Mouse (Mus musculus) erythroid progenitor cell, adult 5-6 weeks (primary cell): ENCODE results near the gene Dync1i2. TPM values are rescaled to one million over a fixed set of nuclear protein-coding genes. Genes with fewer than 3 reads are reported as not detected.

Experiments
- ATAC-seq: replicated peaks from 2 replicates; pipeline ENCODE4 v1.8.0; 2016; ENCODE audit warnings: moderate number of reproducible peaks, mild to moderate bottlenecking, moderate TSS enrichment, inconsistent platforms; ENCODE audit not compliant: poor library complexity, low FRiP score, severe bottlenecking
- total RNA-seq, 2 experiments: library from RNA; stranded (forward) in 1 of 2; stranded (reverse) in 1 of 2; fragments of 150-400 nt in 1 of 2; fragments of 186-747, 209-891 nt in 1 of 2; gene quantifications; 2 replicates each; pipeline versions ENCODE4 v1.2.3 to v1.2.4; 2015 to 2017; ENCODE audit warnings: low replicate concordance in 2 of 2

The Dync1i2 gene
- total RNA-seq, 2 experiments from 2014 or later, result 52.0 to 133 TPM

DNA sequence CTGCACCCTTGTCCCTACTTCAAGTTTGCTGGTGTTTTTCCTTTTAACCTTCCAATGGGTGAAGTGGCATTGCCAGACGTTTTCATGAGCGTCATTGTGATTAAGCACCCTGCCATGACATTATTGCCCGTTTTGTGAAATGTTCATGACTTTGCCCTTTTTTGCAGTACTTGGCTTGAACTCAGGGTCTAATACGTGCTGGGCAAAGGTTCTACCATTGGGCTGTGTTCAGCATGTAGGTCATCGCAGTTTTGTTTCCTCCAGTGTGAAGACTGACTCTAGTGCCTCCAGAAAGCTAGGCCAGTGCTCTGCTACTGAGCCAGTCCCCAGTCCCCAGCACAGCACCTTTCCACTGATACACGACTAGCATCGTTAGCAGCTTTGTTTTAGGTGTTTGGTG is 45.1 kb downstream of the Dync1i2 start:
- no peak for ATAC-seq

DNA sequence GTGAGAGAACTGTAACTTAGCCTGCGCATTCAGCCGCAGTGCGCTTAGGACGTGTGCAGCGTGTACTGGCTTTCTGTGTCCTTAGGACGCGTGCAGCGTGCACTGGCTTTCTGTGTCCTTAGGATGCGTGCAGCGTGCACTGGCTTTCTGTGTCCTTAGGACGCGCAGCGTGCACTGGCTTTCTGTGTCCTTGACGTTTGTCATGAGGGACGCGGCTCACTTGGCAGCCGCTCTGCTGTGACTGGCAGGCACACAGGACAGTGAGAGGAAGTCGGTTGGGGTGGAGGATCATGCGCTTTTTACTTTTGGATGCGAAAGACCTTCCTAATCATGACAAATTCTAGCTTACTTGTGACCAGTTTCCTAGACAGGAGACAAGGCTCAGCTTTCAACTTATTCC is 53.1 kb downstream of the Dync1i2 start:
- no peak for ATAC-seq

DNA sequence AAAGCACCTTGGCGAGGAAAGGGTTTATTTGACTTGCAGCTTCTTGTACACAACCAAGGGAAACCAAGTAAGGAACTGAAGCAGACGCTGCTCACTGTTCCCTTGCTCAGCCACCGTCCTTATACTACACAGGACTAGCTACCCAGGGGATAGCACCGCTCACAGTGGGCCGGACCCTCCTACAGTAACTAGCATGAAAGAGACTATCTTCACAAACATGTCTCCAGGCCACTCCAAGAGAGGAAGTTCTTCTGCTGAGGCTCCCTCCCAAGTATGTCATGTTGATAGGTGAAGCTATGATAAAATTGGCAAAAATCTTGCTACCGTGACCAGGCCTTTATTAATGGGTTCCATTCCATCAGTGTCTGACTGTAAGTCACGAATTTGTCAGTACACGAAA is 57.2 kb downstream of the Dync1i2 start:
- ATAC-seq, result no peak

DNA sequence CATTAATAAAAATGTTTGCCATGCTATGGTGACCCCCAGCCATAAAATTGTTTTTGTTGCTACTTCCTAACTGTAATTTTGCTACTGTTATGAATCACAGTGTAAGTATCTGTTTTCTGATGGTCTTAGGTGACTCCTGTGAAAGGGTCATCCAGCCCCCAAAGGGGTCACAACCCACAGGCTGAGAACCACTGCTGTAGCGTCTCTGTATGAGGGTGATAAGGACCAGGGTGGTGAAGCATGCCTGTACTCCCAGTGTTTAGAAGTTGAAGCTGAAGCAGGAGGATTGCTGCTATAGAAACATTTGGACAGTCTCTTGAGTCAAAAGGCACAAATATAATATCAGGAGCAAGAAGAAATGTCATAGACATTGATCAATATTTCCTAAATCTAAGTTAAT is 57.8 kb downstream of the Dync1i2 start:
- no peak for ATAC-seq

DNA sequence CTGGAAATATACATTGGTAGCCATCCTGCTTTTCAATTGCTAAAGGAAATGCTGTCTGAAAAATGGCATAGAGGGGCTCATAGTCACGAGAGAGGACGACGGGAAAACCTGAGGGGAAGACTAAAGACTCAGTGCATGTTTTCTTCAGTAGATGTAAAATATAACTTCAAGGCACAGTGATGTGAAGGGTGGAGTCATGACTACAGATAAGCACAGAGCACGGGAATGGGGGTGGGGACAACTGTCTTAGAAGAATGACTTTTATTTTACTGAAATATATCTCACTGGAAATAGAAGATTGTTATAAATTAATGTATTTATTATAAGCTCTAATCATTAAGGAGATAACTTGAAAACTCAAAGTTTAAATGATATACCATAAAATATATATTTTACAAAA is 58.6 kb downstream of the Dync1i2 start:
- peak; percentile 75 for ATAC-seq

DNA sequence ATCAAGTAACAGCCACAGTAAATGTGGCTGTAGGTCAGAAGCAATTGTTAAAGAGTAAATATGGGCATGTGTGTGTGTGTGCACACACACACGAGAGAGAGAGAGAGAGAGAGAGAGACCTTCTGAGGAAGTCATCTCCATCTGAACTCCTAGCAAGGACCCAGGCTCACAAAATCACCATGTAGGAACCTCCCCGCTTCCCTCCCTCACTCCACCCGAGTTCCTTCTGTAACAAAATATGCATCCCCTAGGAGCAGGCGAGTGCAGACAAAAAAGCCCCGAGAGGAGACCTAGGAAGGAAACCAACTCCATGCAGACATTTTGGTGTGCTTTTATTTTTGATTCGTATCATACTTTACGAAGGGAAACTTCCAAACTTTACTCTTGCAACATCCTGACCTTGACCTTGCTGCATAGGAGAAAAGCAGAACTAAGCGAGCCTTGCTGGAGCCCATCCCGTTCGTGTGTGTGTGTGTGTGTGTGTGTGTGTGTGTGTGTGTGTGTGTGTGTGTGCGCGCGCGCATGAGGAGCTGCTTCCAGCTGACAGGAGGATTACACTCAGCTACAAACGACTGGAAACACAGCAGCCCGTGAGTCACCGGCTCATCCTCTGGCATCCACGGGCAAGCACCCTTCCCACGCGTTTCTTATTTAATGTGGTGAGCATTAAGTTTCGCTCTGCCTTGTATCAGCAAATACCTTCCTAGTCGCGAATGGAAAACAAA is 62.6 kb downstream of the Dync1i2 start:
- ATAC-seq, result 0 out of 2 replicates have a peak, but pooled peaks have one; percentile 6

DNA sequence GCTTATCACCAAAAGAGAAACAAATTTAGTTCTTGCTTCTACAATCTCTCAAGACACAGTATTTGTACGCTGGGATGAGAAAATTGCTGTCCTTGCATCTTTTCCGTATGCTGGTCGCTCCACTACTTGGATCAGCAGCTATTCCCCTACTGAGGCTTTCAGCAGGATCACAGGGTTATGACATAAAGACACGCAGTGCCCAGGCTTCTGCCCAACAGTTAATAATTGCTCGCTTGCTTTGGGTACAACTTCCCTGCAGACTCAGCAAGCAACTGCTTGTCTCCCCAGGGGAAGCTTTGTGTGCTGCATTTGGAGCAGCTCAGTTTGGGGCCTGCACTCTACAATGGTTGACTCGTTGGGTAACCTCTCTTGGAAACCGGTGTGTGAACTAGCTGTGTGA is 64.2 kb downstream of the Dync1i2 start:
- ATAC-seq, result no peak

DNA sequence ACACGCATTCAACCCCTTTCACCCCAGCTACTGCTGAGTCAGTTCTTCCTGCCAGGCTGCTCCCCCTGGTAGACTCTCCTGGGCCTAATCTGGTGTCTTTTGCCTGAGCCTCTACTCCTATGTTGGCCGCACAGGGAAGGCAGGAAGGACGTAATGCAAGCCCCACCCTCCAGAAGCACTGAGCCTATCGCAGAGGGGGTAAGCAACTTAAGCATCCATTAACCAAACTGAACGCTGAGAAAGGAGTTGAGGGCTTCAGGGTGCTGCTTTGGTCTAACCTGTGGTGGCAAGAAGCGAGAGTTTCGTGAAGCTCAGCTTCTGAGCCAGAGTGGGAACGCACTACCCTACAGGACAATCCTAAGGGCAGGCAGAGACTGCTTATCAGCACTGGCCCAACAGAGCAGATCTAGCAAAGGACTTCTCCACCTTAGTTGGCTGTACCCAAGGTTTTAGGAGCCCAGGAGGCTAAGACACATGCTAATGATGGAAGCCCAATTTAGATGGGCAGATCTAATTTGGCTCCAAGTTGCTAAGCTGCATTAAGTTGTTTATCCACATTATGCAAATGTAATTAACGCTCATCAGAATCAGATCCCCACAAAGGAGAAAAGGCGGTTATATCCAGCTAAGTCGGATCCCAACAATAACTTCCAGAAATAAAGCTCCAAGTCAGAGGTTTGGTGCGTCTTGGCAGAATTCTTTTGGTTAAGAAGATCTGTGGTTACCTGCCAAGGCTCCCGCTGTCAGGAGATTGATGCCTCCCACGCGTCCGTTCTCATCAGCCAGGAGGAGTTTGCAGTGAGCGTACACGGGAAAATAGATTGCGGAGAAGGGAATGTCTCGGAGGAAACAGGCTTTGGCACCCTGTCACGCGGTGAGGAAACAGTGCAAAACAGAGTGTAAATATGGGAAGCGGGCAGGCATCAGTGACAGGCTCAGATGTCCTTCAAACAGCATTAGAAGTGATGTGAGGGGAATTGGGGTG is 67.6 kb downstream of the Dync1i2 start:
- no peak for ATAC-seq

DNA sequence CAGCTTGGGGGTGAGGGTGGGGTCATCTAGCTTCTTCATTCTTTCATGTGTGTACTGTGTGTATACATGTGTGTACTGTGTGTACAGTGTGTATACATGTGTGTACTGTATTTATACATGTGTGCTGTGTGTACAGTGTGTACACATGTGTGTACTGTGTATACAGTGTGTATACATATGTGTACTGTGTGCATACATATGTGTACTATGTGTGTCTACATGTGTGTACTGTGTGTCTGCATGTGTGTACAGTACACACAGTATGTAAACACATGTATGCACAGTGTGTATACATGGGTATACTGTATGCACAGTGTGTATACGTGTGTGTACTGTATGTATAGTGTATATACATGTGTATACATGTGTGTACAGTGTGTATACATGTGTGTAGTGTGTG is 70.5 kb downstream of the Dync1i2 start:
- ATAC-seq, result no peak

DNA sequence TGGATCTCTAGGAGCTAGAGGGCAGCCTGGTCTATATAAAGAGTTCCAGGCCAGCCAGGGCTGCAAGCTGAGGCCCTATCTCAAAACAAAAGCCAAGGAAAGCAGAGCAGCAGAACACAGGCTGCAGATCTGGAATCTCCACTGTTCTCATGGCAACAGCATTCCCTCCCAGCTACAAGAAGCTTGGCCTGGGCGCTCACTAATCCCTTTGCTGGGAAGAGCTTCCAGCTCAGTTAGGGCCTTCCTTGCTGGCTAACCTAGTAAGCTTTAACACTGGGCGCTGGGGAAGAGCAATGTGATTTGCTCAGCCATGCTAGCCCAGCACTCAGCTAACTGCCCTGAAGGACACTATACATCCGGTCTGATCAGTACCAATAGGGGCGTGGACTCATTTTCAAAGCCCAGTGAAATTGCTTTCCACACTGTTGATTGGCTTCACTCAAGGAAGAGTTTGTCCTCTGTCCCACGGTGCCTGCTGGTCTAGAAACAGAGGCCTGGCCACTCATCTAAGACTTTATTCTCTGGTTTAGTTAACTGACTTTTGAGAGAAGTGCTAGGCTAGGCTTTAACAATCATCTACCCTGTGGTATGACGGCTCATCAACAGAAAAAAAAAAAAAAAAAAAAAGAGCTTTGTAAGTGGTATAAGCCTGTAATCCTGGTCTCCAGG is 78.7 kb downstream of the Dync1i2 start:
- ATAC-seq, result no peak

DNA sequence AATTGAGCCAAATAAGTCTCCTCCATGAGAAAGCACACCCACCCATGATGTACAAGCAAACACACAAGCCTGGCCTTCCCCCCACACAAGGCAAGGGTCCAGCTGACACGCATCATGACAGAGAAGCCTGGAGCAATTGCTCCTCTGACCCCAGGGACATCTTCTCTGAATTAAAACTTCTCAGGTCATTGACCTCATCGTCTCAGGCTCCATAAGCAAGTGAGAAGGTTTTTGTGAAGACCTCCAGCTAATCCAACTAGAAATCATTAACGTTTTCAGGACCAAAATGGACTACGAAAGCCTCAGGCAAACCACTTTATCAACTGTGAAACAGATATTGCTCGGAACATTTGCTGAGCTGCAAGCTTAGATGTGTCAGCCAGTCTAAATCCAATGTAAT is 80.1 kb downstream of the Dync1i2 start:
- no peak for ATAC-seq

DNA sequence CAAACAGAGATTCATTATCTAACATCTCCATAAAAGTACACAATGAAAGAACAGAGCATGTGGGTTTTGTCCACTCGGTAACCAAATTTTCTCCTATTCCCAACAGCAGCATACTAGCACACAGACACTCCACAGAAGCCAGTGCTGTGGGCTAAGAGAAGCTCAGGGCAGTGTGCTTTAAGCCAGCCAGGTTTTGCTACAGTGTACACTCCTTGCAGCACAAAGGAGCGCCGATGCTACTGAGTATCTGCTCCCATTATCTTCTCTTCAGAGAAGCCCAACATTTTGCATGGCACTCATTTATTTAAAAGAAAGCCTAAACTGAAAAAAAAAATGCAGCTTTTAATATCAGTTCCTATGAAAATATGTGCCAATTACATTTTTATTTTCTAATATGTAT is 82.5 kb downstream of the Dync1i2 start:
- ATAC-seq, result no peak

DNA sequence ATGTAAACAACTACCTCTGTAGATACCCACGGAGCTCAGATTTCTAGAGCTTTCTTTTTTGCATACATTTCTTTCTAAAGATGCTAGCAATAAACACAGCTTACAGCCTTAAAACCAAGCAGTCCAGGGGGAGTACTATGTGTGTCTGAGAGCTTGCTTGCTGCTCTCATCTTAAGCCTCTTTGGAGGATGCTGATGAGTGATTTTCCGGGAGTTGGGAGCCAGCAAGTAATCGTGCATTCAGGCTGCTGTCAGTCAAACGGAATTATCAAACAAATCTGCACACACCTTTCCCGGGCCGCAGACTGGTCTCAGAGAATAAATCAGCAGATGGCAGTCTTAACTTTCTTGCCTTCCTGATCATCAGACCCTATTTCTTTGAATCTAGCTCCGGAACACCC is 83.0 kb downstream of the Dync1i2 start:
- ATAC-seq, result no peak

DNA sequence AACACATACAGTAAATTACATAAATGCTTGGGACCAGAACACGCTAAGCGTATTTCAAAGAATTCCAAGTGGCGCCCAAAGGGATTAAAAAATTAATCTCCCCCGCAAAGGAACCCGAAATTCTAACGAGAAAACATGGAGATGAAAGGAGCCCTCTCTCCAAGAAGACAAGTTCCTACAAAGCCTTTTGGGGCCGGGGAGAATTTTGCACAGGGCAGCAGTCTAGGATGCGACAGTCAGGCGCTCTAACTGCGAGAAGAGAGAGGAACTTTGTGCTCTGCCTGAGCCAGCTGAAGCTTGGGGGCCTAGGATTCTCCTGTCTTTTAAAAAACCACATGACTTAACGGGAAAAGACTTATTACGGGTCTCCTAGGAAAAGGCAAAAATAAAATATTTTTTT is 84.3 kb downstream of the Dync1i2 start:
- no peak for ATAC-seq

DNA sequence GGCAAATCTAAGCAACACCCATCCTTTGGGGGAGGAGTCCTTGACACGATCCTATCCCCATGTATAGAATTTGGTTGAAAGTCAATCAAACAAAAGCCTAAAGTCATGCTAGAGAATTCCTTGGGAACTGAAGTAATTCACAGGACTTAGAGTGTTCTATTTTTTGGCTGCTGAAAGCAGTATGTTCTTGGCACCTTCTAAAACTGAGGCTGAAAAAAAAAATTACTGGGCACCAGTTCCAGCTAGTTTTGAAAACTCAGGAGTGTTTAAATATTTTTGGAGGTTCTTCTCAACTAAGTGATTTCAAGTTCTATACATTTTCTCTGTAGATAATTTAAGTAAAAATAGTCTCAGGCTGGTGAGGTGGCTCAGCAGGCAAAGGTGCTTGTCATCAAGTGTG is 86.0 kb downstream of the Dync1i2 start:
- ATAC-seq, result no peak

DNA sequence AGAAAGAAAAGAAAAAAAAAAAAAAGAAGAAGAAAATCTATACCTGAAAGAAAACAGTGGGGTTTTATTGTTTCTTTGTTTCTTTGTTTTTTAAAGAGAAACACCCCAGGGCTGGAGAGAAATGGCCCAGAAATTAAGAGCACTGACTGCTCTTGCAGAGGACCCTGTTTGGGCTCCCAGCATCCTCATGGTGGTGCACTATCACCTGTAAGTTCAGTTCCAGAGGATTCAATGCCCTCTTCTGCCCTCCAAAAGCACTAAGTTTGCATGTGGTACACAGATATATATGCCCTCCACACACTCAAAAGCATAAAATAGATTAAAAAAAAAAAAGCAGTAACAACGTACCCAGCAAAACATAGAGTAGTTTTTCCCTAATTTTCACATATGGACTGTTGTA is 87.2 kb downstream of the Dync1i2 start:
- no peak for ATAC-seq

DNA sequence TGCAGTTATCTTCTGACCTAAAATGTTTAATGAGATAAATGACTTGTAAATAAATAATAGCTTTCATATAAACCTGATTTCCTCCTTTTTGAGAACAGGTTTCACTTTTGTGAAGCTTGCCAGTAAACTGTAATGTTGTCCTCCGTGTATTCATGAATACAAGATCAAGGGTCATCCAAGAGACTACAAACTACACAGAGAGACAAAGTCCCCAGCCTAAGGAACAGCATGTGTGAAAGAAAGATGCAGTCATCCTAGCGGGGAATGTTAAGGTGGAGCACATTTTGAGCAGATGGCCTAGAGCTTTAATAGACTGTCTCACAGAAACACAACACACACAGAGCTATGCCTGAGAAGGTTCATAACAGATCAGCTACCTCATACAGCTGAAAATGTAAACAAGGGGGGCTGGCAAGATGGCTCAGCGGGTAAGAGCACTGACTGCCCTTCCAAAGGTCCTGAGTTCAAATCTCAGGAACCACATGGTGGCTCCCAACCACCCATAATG is 90.7 kb downstream of the Dync1i2 start:
- no peak for ATAC-seq

DNA sequence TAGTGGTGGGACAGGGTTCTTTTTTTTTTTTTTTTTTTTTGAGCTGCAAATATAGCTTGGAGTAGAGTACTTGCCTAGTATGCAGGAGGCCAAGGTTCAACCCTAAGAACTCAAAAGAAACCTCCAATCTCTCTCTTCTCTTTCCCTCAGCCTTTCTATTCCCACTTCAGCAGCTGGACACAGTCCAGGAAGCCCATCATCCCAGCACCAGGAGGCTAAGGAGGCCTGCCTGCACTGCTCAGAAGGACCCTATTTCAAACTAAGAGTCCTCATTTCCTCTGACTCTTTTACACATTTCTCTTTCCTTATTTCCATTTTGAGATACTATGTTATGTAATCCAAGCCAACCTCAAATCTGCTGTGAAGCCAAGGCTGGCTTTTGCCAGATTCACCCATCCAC is 91.7 kb downstream of the Dync1i2 start:
- no peak for ATAC-seq

DNA sequence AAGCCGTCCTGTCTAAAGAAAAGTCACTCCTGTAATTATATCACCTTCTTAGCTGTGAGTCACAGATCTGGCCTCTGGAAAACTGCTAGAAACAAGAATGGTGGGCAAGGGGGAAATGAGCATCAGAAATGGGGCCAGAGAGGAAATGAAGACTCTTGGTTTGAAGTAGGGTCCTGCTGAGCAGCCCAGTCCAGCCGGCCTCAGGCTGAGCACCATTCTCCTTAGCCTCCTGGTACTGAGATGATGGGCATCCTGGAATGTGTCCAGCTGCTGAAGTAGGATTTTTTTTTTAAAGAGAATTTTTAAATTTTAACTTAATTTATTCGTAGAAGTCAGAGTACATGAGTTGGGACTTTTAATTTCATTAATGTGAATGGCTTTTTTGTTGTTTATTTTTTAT is 93.3 kb downstream of the Dync1i2 start:
- ATAC-seq, result no peak

DNA sequence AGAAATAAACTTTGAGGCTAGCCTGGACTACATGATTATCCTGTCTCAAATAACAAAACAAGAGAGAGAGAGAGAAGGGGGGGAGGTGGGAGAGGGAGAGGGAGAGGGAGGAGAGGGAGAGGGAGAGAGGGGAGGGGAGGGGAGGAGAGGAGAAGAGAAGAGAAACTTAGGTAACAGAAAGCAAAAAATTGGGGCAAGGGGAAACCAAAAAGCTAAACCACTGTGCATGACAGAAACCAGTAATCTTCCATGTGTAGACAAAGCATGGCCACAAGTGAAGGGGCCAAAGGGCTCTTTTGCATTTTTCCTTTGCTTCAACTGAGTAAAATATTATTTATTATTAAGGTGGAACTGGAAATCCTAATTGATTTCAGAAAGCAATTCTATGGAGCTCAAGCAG is 94.9 kb downstream of the Dync1i2 start:
- no peak for ATAC-seq
